Mouse (Mus musculus): Measurements from ENCODE around the gene Ube2e1.

Ube2e1 gene

DNA sequence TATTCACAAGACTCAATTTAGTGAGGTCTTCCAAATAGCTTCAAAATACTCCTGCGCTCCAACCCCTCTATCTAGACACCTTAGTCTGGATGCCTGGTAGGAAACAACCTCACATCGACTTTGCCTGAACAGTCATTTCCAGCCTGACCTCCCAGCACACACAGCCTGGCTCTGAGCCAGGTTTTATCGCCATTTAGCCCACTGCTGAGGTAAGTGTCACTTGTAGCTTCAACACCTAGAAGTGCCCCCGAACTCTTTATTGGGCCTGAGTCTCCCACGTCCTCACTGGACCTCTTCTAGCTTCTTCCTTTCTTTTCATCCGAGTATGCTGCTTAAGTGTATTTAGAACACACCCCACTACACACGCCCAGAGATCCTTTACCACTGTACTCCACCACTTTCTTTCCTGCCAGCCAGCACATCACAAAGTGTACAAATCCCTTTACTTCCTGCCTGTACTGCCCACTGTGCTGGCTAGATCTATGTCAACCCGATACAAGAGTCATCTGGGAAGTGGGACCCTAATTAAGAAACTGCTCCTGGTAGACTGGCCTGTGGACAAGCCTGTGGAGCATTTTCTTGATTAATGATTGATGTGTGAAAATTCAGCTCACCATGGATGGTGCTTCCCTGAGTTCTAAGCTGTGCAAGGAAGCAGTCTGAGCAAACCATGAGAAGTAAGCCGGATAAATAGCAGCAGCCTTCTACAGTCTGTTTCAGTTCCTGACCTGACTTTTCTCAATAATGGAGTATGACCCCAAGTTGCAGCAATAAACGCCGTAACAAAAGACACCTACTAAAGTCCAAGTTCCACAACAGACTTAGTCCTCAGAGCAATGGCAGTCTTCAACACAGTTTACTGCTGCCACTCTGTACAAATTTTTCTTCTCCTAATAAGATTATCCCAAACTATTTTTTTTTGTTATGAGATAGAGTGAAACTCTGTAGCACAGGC lies 13.9 kb downstream of the Ube2e1 start:
- 77% methylated on average over 11 of the region's 11 CpGs for WGBS

DNA sequence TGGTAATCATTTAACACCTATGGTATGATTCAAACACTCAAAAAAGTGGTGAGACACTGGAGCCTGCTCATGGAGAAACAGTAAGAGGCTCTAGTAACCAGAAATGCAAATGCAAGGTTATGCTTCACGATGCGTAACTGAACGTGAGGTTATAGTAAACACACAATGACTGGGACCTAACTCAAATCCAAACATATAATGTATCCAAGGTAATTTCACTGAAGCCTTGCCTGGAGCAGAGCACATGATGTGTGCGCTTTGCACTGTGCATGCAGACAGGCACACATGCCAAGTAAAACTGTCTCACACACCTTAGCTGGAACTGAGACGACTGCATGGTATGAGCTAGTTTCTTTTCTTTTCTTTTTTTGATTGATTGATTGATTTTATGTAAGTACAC lies 27.5 kb downstream of the Ube2e1 start:
- 84% methylated on average over 5 of the region's 5 CpGs for WGBS

DNA sequence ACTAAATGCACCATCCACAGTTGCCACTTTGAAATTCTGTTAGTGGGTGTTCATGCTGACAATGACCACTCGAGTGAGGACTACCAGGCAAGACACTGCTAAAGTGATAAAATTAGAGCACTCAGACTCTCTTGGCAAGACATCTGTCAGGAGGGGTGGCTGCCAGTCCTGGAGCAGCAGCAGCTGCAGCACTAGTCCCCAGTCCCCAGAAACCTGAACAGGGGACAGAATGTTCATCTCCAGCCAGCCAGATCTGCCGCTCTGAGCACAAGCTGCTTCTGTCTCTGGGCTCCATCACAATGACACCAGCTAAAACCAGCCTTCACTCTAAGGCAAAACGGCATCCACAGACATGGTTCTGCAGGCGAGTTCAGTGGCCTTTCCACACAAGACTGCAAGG lies 28.4 kb downstream of the Ube2e1 start:
- WGBS, result 31% methylated on average over 4 of the region's 4 CpGs

DNA sequence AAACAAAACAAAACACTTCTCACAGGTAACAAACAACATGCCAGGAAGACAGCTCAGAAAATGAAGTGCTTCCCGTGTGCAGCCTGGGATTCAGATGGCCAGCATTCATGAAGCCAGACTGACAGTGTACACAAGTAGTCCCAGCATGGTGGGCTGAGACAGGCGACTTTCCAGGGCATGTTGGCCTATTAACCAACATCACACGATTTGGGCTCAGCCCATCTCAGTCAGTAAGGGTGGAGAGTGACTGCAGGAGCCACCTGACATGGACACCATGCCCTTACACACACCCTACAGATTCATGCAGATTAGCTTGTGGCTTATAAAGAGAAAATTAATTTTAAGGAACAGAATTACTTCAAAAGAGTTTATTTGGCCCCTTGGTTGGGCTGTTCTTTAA lies 28.9 kb downstream of the Ube2e1 start:
- WGBS, result 53% methylated on average over 3 of the region's 3 CpGs

DNA sequence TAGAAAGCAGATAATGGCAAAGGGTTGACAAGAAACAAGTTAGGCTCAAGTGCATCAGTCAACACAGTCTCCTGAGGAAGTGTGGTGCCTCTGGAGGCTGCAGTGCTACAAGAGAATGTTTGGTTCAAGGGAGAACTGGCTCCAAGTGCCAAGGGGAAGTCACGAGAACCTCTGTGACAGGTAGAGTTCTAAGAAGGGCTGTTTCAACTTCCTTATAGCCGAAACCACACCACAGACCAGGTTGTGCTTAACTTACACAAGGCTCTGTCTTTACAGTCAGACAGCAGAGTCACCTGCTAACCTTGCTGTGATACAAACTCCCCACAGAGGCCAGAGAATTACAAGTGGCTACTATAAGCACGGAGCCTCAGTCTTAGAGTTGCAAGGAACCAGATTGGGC lies 30.1 kb downstream of the Ube2e1 start:
- WGBS, result 74% methylated on average over 3 of the region's 3 CpGs

DNA sequence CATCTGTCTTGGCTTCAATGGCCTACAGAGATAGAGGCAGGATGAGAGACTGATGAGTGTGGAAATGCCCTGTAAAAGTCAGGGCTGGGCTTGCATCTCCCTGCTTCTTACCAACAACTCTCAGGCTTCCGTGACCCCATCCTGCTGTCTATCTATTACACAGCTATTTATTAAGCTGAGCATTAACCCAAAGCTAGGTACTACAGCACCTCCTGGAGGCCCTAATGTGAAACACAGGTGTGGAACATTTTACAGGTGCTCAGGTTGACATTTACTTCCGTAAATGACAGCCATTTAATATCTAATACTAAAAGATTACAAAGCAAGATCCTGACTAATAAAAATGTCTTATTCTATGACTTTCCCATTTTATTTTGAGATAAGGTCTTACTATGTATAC lies 31.0 kb downstream of the Ube2e1 start:
- WGBS, result 98% methylated on average over 2 of the region's 2 CpGs

DNA sequence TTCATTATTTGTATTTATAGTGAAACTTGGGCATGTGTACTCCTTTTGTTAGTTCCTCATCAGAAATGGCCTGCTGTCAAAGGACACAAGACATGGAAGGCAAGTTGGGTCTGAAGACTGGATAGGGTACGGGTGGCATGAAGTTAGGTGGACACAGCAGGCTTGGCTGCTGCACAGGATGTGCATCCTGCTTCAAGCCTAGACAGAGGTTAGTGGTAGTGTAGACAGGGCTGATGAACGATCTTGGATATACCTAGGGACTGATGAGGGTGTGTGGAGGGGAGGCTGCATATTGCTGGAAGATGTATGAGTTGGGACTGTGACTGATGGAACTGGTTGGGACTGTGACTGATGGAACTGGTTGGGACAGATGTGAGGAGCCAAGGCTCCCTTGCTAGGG lies 32.8 kb downstream of the Ube2e1 start:
- WGBS, result 85% methylated on average over 2 of the region's 2 CpGs

DNA sequence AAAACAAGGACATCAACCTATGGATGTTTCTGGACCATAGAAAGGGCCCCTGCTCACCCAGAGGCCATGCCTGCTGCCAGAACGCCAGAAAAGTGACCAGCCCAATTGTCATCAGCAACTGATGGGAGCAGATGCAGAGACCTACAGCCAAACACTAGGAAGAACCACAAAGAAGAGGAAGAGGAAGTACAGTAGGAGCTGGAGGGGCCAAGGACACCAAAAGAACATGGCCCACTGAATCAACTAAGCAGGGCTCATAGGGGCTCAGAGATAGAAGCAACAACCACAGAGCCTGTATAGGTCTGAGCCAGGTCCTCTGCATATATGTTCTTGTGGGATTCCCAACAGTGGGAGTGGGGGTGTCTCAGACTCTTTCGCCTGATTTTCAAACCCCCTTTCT lies 34.2 kb downstream of the Ube2e1 start:
- WGBS, result 86% methylated on average over 2 of the region's 2 CpGs

DNA sequence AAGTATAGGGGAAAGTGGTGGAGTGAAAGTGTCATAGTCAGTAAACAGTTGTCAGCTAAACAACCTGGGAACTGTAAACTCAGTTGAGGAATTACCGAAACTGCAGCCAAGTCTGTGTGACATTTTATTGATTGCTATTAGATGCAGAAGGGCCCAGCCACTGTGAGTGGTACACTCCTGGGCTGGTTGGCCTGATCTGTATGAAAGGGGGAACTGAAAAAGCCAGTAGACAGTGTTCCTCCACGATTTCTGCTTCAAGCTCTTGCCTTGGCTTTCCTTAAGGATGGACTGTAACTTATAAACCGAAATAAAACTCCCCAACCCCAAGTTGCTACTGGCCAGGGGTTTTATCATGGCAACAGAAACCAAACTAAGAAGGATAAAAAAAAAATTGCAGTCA lies 39.1 kb downstream of the Ube2e1 start:
- 76% methylated on average over 3 of the region's 3 CpGs for WGBS

DNA sequence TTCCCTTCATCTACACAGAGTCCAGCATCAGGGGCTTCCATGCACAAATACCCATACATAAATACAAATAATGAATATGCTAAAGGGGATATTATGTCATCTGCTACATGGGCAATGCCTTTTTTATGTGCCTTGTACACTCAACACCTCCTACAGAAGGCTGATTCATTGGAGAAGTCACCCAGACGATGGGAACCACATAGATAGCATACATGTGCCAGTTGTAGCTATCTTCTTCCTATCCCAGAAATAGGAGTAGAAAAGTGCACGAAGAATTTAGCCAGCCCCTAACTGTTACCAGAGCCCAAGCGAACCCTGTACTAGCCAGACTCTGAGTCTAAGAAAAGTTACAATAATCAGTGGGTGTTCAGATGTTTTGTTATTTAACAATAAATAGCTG lies 39.5 kb downstream of the Ube2e1 start:
- 45% methylated on average over 3 of the region's 3 CpGs for WGBS

DNA sequence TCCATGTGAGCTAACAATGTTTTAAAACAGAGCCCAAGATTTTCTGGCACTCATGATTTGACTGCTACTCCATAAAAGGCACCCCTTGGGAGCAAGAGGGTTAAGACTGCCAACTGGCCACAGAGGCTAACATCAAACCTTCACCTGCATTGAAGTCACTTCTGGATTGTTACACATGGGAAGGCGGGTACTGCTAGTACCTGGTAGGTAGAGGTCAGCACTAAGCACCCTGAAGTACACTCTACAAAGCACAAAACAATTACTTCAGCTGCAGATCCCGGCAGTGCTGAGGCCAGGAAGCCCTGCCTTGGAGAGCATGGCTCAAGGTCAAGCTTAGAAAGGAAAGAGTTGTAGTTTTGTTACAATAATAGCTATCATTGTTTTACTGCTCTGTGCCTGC lies 44.3 kb downstream of the Ube2e1 start:
- 65% methylated on average over 2 of the region's 2 CpGs for WGBS

DNA sequence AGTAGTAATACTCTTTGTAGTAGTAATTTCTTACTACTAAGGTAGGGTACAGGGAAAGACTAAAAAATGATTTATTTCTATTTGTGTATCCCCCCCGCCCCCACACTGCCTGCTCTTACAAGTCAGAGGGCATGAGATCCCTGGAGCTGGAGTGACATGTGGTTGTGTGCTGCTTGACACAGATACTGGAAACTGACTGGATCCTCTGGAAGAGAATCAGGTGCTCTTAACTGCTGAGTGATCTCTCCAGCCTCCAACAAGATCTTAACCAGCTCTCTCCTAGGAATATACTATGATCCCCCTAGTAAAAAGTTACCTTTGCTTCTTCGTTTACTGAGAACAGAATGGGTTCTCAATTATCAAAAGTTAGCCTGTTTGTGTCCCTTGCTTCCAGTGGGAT lies 45.2 kb downstream of the Ube2e1 start:
- 92% methylated on average over 2 of the region's 2 CpGs for WGBS

DNA sequence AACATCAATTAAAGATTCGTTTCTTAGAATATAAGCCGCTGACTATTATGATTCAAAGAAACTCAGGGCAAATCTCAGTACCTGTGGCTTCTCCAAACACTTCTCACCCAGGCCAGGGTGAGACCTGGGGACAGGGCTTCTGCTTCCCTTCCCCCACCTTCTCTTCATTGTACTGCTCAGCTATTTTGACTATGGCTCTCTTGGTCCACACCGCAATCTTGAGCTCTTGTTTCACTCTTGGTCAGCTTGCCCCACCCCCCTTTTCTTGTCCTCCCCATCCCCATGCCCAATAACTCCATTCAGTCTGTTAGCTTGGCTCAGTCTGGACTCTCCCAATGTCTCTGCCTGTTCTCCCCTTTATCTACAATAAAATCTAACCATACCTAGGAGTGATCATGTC lies 46.2 kb downstream of the Ube2e1 start:
- 88% methylated on average over 3 of the region's 3 CpGs for WGBS

DNA sequence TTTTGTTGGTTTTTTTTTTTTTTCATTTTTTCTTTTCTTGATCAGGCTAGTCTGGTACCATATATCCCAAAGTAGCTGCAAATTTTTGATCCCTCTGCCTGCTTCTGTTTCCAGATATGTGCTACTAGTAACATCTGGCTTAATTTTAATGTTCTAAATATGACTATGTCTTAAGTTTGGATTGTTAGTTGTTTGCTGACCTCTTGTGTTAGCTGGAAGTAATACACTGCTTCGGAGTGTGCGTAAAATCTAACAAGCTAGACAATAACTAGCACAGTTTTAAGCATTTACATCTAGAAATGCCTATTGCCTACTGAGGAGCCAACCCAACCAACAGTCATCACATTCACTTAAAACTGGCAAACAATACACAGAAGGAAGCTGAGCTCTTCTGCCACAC lies 47.1 kb downstream of the Ube2e1 start:
- 32% methylated on average over 2 of the region's 2 CpGs for WGBS

DNA sequence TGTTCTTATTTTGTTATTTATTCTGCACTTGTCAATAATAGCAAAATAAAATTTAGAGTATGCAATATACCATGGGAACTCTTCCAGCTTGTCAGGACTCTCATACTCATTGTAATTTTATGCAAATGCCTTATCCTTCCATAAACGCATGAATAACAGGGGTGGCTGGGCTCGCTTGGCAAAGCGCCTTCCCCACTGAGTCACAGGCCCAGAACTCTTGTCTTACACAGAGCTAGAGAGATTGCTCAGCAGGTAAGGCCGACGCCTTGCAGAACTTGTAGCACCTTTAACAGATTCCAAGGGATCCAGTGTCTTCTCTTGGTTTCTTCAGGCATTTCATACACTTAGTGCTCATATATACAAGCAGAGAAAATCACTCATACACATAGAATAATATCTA lies 51.3 kb downstream of the Ube2e1 start:
- WGBS, result 65% methylated on average over 5 of the region's 5 CpGs

DNA sequence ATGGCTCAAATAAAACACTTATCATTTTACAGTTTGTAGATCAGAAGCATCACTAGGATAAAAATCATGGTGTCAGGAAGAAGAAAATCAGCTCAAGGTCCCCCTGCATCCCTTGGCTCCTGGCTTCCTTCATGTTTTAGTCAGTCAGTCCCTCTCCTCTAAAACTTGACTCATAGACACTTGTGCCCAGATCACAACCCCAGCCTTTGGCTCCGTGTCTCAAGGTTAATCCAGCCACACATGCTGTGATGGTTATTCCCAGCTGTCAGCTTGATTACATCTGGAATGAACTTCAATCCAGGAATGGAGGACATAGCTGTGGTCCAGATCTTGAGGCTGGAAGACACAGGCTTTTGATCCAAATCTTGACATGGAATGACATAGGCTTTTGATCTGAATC lies 57.1 kb downstream of the Ube2e1 start:
- WGBS, result 92% methylated on average over 1 of the region's 1 CpGs

DNA sequence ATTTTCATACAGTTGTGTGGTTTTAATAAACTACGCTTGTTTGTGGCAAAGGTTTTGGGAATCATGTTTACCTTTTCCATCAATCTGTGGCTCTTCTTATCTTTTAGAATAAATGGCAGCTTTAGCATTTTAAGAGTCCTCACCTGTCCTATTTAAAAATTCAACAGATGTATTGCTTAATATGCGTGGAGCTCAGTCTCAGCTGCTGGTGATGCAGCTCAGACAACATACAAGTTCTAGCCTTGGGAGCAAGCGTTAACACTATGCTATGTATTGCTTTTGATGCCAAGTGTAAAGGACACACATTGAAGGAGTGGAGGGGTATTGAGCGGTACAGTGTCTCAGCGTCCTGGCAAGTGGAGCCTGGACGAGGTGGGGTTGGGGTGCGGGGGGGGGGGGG lies 60.0 kb downstream of the Ube2e1 start:
- 4% methylated on average over 7 of the region's 7 CpGs for WGBS

DNA sequence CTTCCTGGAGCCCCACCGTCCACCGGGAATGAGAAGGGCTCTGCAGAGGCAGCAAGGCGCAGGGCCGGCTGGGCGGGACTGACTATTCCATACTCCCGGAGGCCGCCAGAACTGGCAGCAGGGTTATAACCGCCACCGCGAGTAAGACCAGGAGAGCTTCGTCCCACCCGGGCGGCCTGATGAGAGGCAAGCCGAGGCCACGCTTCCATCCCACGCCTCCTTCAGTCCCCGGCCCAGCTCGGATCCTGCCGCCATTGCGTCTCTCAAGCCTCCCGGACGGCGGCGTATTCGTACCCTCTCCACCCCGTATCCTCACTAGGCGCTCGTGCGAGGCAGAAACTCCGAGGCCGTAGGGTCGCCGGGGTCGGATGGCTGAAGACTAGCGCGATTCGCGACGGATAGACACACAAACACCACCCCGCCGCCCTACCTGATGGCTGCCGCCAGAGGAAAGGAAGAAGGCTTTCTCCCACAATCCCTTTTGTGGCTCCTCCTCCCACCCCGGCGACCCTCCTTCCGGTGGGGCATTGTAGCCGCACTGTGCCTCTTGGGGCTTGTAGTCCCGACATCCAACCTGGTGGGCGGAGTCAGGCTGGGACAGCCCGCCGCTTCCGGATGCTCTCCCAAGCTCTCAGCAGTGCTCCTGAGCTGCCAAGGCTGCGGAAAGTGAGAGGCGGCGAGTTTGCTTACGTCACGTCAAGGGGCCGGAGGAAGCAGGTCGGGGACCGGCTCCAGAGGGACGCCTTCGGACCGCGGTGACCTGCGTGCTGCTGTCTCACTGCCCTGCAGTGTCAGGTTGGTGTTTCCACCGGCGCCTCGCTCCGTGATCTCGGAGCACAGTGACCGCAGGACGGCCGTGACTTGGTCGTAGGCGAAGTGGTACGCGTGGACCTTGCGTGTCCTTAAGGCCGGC lies 60.9 kb downstream of the Ube2e1 start, which contains the start of the genes Nkiras1 and Rpl15:
Nkiras1 (plus strand) TSS at position 608 of the 913 bp plus-strand sequence.
Rpl15 (minus strand) TSS at position 863 of the 913 bp plus-strand sequence.
- WGBS, result under 1% methylated on average over 78 of the region's 78 CpGs

DNA sequence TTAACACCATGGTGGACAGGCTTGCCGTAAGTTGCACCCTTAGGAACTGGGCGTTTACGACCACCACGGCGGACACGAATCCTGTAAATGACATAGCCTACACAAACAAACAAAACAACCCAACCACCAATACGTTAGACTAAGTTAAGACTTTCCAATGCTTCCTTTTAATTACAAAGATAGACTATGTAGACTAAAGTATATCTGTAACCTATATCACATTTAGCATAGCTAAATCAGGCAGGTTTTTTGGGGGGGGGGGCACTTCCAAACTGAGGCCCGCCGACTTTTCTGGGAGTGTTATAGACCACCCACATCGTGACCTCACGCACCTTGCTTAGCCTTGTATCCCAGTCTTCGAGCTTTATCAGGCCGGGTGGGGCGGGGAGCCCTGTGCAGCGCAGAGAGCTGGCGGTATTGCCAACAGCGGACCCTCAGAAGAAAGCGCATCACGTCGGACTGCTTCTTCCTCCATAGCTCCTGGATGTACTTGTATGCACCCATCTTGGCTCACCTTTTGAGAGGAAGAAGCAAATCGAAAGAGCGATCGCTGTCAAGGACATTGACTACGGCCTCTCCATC lies 61.6 kb downstream of the Ube2e1 start:
- WGBS, result under 1% methylated on average over 24 of the region's 24 CpGs

DNA sequence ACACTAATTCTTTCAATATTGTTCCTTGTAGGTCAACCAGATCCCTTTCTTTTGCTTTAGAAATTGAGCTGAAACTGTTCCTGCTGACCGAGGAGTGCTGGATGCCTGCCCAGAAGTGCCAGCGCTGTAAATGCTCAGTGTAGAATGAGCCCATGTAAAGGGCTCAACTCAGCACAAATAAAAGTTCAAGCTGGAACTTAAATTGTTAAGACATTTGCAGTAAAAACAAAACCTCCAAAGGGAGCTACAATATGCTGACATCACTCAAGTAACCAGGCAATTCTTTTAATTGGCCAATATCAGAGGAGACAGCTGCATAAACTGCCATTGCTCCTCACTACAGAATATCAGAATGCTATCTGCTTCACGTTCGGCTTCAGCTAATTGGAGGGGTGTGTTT lies 68.2 kb downstream of the Ube2e1 start:
- 12% methylated on average over 4 of the region's 4 CpGs for WGBS

DNA sequence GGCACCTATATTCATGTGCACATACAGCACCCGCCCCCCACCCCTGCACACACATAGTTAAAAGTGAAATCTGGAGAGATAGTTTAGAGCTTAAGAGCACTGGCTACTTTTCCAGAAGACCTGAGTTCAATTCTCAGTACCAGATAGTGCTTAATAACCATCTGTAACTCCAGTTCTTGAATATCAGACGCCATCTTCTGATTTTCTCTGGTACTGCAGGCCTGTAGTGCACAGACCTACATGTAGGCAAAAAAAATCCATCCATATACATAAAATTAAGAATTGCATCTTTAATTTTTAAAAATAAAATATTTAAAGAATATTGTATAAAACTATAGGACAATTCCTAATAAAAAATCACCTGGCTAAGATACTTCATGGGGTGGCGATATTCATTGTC lies 70.5 kb downstream of the Ube2e1 start:
- WGBS, result 90% methylated on average over 3 of the region's 3 CpGs

DNA sequence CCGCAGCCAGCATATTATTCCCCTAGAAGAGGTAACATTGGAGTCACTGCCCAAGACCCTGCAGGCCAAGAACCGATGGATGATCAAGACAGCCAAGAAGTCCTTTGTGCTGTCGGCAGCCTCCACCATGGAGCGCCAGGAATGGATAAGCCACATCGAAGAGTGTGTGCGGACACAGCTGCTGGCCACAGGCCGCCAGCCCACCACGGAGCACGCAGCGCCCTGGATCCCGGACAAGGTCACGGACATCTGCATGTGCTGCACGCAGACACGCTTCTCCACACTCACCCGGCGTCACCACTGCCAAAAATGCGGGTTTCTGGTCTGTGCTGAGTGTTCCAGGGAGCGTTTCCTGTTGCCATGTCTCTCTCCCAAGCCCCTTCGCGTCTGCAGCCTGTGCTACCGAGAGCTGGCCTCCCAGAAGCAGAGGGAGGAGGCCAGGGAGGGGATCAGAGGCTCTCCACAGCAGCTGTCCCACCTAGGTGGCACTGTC lies 89.0 kb downstream of the Ube2e1 start:
- 88% methylated on average over 21 of the region's 21 CpGs for WGBS
